Mouse (Mus musculus) MEL (cell line): ENCODE results near the gene Gm42417.

Experiments used
- CHD1 ChIP-seq: IDR thresholded peaks from 2 replicates; pipeline ENCODE4 v1.6.1; 2012; ENCODE audit warnings: low read depth, mild to moderate bottlenecking, inconsistent platforms, low read length, improper control_type of control experiment
- CTCF ChIP-seq, 3 experiments: IDR thresholded peaks in 2 of 3; conservative IDR thresholded peaks in 1 of 3; 2 replicates each; pipeline ENCODE4 v1.5.1; 2011 to 2012; ENCODE audit warnings: low read length in 3 of 3, low read depth in 2 of 3, mild to moderate bottlenecking in 2 of 3, improper control_type of control experiment in 1 of 3, inconsistent platforms in 1 of 3, mixed read lengths in 1 of 3, moderate library complexity in 1 of 3; ENCODE audit not compliant: control insufficient read depth in 1 of 3, insufficient read depth in 1 of 3, poor library complexity in 1 of 3, severe bottlenecking in 1 of 3
- POLR2A ChIP-seq, 2 experiments: IDR thresholded peaks; 2 replicates each; pipeline ENCODE4 v1.6.1; 2011 to 2012; ENCODE audit warnings: low read length in 2 of 2, mild to moderate bottlenecking in 2 of 2, control low read depth in 1 of 2, improper control_type of control experiment in 1 of 2, low read depth in 1 of 2, moderate library complexity in 1 of 2; ENCODE audit not compliant: control insufficient read depth in 1 of 2, insufficient read depth in 1 of 2, poor library complexity in 1 of 2
- USF2 ChIP-seq, 2 experiments: IDR thresholded peaks; 2 replicates each; pipeline ENCODE4 v1.6.1; 2011 to 2012; ENCODE audit warnings: improper control_type of control experiment in 2 of 2, low read length in 2 of 2, borderline replicate concordance in 1 of 2, inconsistent platforms in 1 of 2, low read depth in 1 of 2, mild to moderate bottlenecking in 1 of 2; ENCODE audit not compliant: insufficient read depth in 1 of 2

DNA sequence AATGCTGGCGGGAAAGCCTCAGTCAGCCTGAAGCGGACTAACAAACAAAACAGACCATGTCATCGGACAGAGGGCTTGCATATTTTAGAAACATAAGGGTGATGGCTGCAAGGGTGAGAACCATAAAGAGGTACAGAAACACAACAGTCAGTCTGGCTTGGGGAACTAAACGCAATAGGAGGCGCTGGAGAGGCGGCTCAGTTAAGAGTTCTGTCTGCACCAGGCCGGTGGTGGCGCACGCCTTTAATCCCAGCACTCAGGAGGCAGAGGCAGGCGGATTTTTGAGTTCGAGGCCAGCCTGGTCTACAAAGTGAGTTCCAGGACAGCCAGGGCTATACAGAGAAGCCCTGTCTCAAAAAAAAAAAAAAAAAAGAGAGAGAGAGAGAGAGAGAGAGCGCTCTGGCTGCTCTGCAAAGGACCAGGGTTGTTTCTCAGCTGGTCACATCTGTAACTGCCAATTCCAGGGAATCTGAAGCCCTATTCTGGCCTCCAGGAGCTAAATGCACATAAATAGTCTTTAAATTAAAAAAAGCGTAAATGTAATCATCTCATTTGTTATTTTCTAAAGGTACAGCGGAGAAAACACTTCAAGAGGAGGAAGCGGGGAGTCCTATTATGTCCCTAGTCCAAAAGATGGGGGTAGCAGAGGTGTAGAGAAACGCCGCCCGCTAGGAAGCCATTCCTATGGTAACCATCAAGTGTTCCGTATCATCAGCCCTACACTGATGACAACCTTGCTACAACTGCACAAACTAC lies 6.8 kb upstream of the Gm42417 start:
- TF ChIP-seq CTCF (IDR thresholded peaks at IDR 0.05 in 2 of 3, conservative IDR thresholded peaks at IDR 0.05 in 1 of 3; ENCODE audit: control insufficient read depth in 1 of 3, insufficient read depth in 1 of 3, low read depth in 2 of 3, low read length in 3 of 3, poor library complexity in 1 of 3, severe bottlenecking in 1 of 3): peak in 2 of 3 experiments; percentile 39 to 42; a peak in 4 of 6 replicates
- TF ChIP-seq CHD1: no peak
- no peak for TF ChIP-seq USF2 (IDR thresholded peaks at IDR 0.05; ENCODE audit: borderline replicate concordance in 1 of 2, insufficient read depth in 1 of 2, low read depth in 1 of 2, low read length in 2 of 2)
- no peak for TF ChIP-seq POLR2A (IDR thresholded peaks at IDR 0.05; ENCODE audit: control insufficient read depth in 1 of 2, insufficient read depth in 1 of 2, low read depth in 1 of 2, low read length in 2 of 2, poor library complexity in 1 of 2)
